Mouse (Mus musculus): ENCODE data around the gene Zdhhc14. TPM values are rescaled to one million over a fixed set of nuclear protein-coding genes. Genes with fewer than 3 reads are reported as not detected.

The Zdhhc14 gene
- polyA plus RNA-seq (2015; fragmentation: Nextera tagmentation; extraction: Ambion mirVana), result 0.58 and 0.60 TPM in 2 replicates

GRCm38 (mm10) chr17:5491801-5492745, at the start of gene Zdhhc14:
TSS of gene Zdhhc14 (plus strand) at chr17:5492557.
- peaks cover 4% of the 10 kb centered on the region for H3K4me1 ChIP-seq (replicated peaks; ENCODE audit: control insufficient read depth, insufficient read depth, low read length)
- H3K4me2 ChIP-seq (ENCODE audit: low read depth, low read length), result peak within 1 kb of the TSS; percentile 100
- H3K9me3 ChIP-seq (ENCODE audit: control insufficient read depth, low read length), result 0 out of 2 replicates have a peak, but pooled peaks cover 2% of the 10 kb centered on the region
- WGBS, result under 1% methylated on average over 52 of the region's 70 CpGs
- ATAC-seq (ENCODE audit: low read depth), result peak; percentile 93
- H3K27me3 ChIP-seq (ENCODE audit: control insufficient read depth, insufficient read depth, low read depth, low read length), result peaks cover 15% of the 10 kb centered on the region
- H3K9ac ChIP-seq (ENCODE audit: low read length), result peak within 1 kb of the TSS; percentile 66
- peak within 1 kb of the TSS; percentile 53 for H3K27ac ChIP-seq (ENCODE audit: low read length)
- peak within 1 kb of the TSS; percentile 63 for H3K4me3 ChIP-seq (ENCODE audit: low read length)
- no peaks in the 10 kb centered on the region for H3K36me3 ChIP-seq (ENCODE audit: control insufficient read depth, insufficient read depth, low read length)

- Histone ChIP-seq H3K4me1 (replicated peaks; ENCODE audit: control insufficient read depth, insufficient read depth, low read length) (peaks cover 10% of the 10 kb centered on the region), H3K4me3 (ENCODE audit: low read length) (no peak overlapping the region), H3K4me2 (ENCODE audit: low read depth, low read length) (no peak overlapping the region), H3K9ac (ENCODE audit: low read length) (no peak overlapping the region), H3K27ac (ENCODE audit: low read length) (no peak overlapping the region), H3K36me3 (ENCODE audit: control insufficient read depth, insufficient read depth, low read length) (no peaks in the 10 kb centered on the region), H3K27me3 (ENCODE audit: control insufficient read depth, insufficient read depth, low read depth, low read length) (no peaks in the 10 kb centered on the region), H3K9me3 (ENCODE audit: control insufficient read depth, low read length) (no peaks in the 10 kb centered on the region)
- no peak for ATAC-seq (ENCODE audit: low read depth)
- WGBS, result 39% methylated on average over 3 of the region's 3 CpGs
These were observed 49.1 kb upstream of the Zdhhc14 start for GRCm38 (mm10) chr17:5443260-5443659.

GRCm38 (mm10) chr17:5443751-5444150, 48.6 kb upstream of the Zdhhc14 start:
- 23% methylated on average over 5 of the region's 5 CpGs for WGBS

GRCm38 (mm10) chr17:5453657-5454056, 38.7 kb upstream of the Zdhhc14 start:
- no peak for ATAC-seq (ENCODE audit: low read depth)
- Histone ChIP-seq H3K9ac (ENCODE audit: low read length) (no peak overlapping the region), H3K4me3 (ENCODE audit: low read length) (no peak overlapping the region), H3K36me3 (ENCODE audit: control insufficient read depth, insufficient read depth, low read length) (no peaks in the 10 kb centered on the region), H3K9me3 (ENCODE audit: control insufficient read depth, low read length) (no peaks in the 10 kb centered on the region), H3K27ac (ENCODE audit: low read length) (no peak overlapping the region), H3K4me1 (replicated peaks; ENCODE audit: control insufficient read depth, insufficient read depth, low read length) (no peaks in the 10 kb centered on the region), H3K27me3 (ENCODE audit: control insufficient read depth, insufficient read depth, low read depth, low read length) (no peaks in the 10 kb centered on the region), H3K4me2 (ENCODE audit: low read depth, low read length) (no peak overlapping the region)
- 58% methylated on average over 4 of the region's 4 CpGs for WGBS

More at GRCm38 (mm10) chr17:5443751-5444150, 48.6 kb upstream of the Zdhhc14 start:
- no peak overlapping the region for H3K4me2 ChIP-seq (ENCODE audit: low read depth, low read length)
- no peak overlapping the region for H3K27ac ChIP-seq (ENCODE audit: low read length)
- peaks cover 9% of the 10 kb centered on the region for H3K4me1 ChIP-seq (replicated peaks; ENCODE audit: control insufficient read depth, insufficient read depth, low read length)
- ATAC-seq (ENCODE audit: low read depth), result peak; percentile 16; the same call in 1 of the 2 replicates
- no peaks in the 10 kb centered on the region for H3K27me3 ChIP-seq (ENCODE audit: control insufficient read depth, insufficient read depth, low read depth, low read length)
- H3K9ac ChIP-seq (ENCODE audit: low read length), result no peak overlapping the region
- no peaks in the 10 kb centered on the region for H3K36me3 ChIP-seq (ENCODE audit: control insufficient read depth, insufficient read depth, low read length)
- H3K9me3 ChIP-seq (ENCODE audit: control insufficient read depth, low read length), result no peaks in the 10 kb centered on the region
- H3K4me3 ChIP-seq (ENCODE audit: low read length), result no peak overlapping the region

GRCm38 (mm10) chr17:5463912-5464311, 28.4 kb upstream of the Zdhhc14 start:
- Histone ChIP-seq H3K27me3 (ENCODE audit: control insufficient read depth, insufficient read depth, low read depth, low read length) (no peaks in the 10 kb centered on the region), H3K4me3 (ENCODE audit: low read length) (no peak overlapping the region), H3K9ac (ENCODE audit: low read length) (no peak overlapping the region), H3K9me3 (ENCODE audit: control insufficient read depth, low read length) (no peaks in the 10 kb centered on the region), H3K4me1 (replicated peaks; ENCODE audit: control insufficient read depth, insufficient read depth, low read length) (no peaks in the 10 kb centered on the region), H3K36me3 (ENCODE audit: control insufficient read depth, insufficient read depth, low read length) (no peaks in the 10 kb centered on the region), H3K27ac (ENCODE audit: low read length) (no peak overlapping the region), H3K4me2 (ENCODE audit: low read depth, low read length) (no peak overlapping the region)
- ATAC-seq (ENCODE audit: low read depth), result no peak
- WGBS, result 53% methylated on average over 2 of the region's 2 CpGs

- no peaks in the 10 kb centered on the region for H3K9me3 ChIP-seq (ENCODE audit: control insufficient read depth, low read length)
- H3K36me3 ChIP-seq (ENCODE audit: control insufficient read depth, insufficient read depth, low read length), result no peaks in the 10 kb centered on the region
- no peak overlapping the region for H3K27ac ChIP-seq (ENCODE audit: low read length)
- 80% methylated on average over 8 of the region's 8 CpGs for WGBS
- ATAC-seq (ENCODE audit: low read depth), result no peak
- H3K9ac ChIP-seq (ENCODE audit: low read length), result no peak overlapping the region
- no peak overlapping the region for H3K4me3 ChIP-seq (ENCODE audit: low read length)
- H3K27me3 ChIP-seq (ENCODE audit: control insufficient read depth, insufficient read depth, low read depth, low read length), result no peaks in the 10 kb centered on the region
- no peak overlapping the region for H3K4me2 ChIP-seq (ENCODE audit: low read depth, low read length)
- no peaks in the 10 kb centered on the region for H3K4me1 ChIP-seq (replicated peaks; ENCODE audit: control insufficient read depth, insufficient read depth, low read length)
These were observed 25.6 kb upstream of the Zdhhc14 start for GRCm38 (mm10) chr17:5466736-5467135.

GRCm38 (mm10) chr17:5467177-5467576, 25.2 kb upstream of the Zdhhc14 start:
- H3K9ac ChIP-seq (ENCODE audit: low read length), result no peak overlapping the region
- H3K4me3 ChIP-seq (ENCODE audit: low read length), result no peak overlapping the region
- H3K27me3 ChIP-seq (ENCODE audit: control insufficient read depth, insufficient read depth, low read depth, low read length), result no peaks in the 10 kb centered on the region
- no peak overlapping the region for H3K27ac ChIP-seq (ENCODE audit: low read length)
- H3K4me1 ChIP-seq (replicated peaks; ENCODE audit: control insufficient read depth, insufficient read depth, low read length), result no peaks in the 10 kb centered on the region
- WGBS, result 39% methylated on average over 4 of the region's 4 CpGs
- no peaks in the 10 kb centered on the region for H3K9me3 ChIP-seq (ENCODE audit: control insufficient read depth, low read length)
- H3K36me3 ChIP-seq (ENCODE audit: control insufficient read depth, insufficient read depth, low read length), result no peaks in the 10 kb centered on the region
- no peak for ATAC-seq (ENCODE audit: low read depth)
- H3K4me2 ChIP-seq (ENCODE audit: low read depth, low read length), result no peak overlapping the region

GRCm38 (mm10) chr17:5472268-5472667, 20.1 kb upstream of the Zdhhc14 start:
- no peak for ATAC-seq (ENCODE audit: low read depth)
- H3K27ac ChIP-seq (ENCODE audit: low read length), result no peak overlapping the region
- H3K4me3 ChIP-seq (ENCODE audit: low read length), result no peak overlapping the region
- H3K9me3 ChIP-seq (ENCODE audit: control insufficient read depth, low read length), result no peaks in the 10 kb centered on the region
- H3K4me2 ChIP-seq (ENCODE audit: low read depth, low read length), result no peak overlapping the region
- 31% methylated on average over 3 of the region's 3 CpGs for WGBS
- H3K27me3 ChIP-seq (ENCODE audit: control insufficient read depth, insufficient read depth, low read depth, low read length), result no peaks in the 10 kb centered on the region
- H3K9ac ChIP-seq (ENCODE audit: low read length), result no peak overlapping the region
- no peaks in the 10 kb centered on the region for H3K36me3 ChIP-seq (ENCODE audit: control insufficient read depth, insufficient read depth, low read length)
- H3K4me1 ChIP-seq (replicated peaks; ENCODE audit: control insufficient read depth, insufficient read depth, low read length), result no peaks in the 10 kb centered on the region

- Histone ChIP-seq H3K27me3 (ENCODE audit: control insufficient read depth, insufficient read depth, low read depth, low read length) (no peaks in the 10 kb centered on the region), H3K9ac (ENCODE audit: low read length) (no peak overlapping the region), H3K4me3 (ENCODE audit: low read length) (no peak overlapping the region), H3K4me1 (replicated peaks; ENCODE audit: control insufficient read depth, insufficient read depth, low read length) (no peaks in the 10 kb centered on the region), H3K9me3 (ENCODE audit: control insufficient read depth, low read length) (no peaks in the 10 kb centered on the region), H3K36me3 (ENCODE audit: control insufficient read depth, insufficient read depth, low read length) (no peaks in the 10 kb centered on the region), H3K27ac (ENCODE audit: low read length) (no peak overlapping the region), H3K4me2 (ENCODE audit: low read depth, low read length) (no peak overlapping the region)
- ATAC-seq (ENCODE audit: low read depth), result no peak
- 53% methylated on average over 14 of the region's 14 CpGs for WGBS
These were observed 16.2 kb upstream of the Zdhhc14 start for GRCm38 (mm10) chr17:5475960-5476725.

All from lung, embryonic 16.5 days (tissue).